ENCODE assay signal across 18 mouse cellular contexts in the genomic region with DNA sequence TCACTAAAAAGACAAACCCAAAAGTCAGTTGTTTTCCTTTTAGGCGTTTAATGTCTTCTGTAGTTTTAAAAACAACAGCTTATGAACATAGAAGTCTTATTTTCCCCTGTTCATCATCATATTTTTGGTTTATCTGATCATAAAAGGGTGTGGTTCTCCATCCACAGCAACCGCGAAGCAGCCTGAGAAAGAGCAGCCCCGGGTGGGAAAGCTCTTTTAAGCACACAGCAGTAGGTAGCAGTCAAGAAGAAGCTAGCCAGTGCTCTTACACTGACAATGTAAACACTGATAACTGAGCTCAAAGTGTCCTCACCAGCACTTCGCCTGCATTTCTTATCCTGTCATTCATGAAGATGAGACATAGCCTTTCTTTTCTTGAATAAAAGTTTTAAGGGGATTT.
DNase-seq lines count a peak whose midpoint lies in the region; ATAC-seq lines count a peak whose summit lies in the region.
"Had no signal": no experiment of that assay in that cellular context is flagged by ENCODE, and none has a peak within 500 bp of the region (broad histone marks: within the 10 kb centered on the region; RNA-seq: fewer than 3 reads in every experiment).

No protein-coding gene starts in this region.

- 22% methylated on average over 5 of the region's 5 CpGs for WGBS in heart, embryonic 13.5 days
- WGBS in liver, embryonic 13.5 days (ENCODE audit: insufficient replicate concordance), result 14% methylated on average over 5 of the region's 5 CpGs

- no peak overlapping the region for H3K4me3 ChIP-seq in heart, embryonic 13.5 days
- no peak overlapping the region for H3K4me3 ChIP-seq in liver, embryonic 13.5 days (replicated peaks)
- H3K4me3 ChIP-seq: forebrain, embryonic 10.5 days; hindbrain, embryonic 15.5 days; limb, embryonic 13.5 days; midbrain, embryonic 12.5 days had no signal

- intact Hi-C loops in left cerebral cortex, postnatal 10 days (cut with DNase I), result no loop called here

- DNase-seq in heart, adult 9 months (ENCODE audit: low spot score in 2 of 2), result no peak
- DNase-seq in CD4-positive, CD25-positive, alpha-beta regulatory T cell, adult 2 months (ENCODE audit: low read depth, low spot score), result peak; percentile 81
- DNase-seq in T-cell, adult 2 months (ENCODE audit: low spot score), result peak; percentile 78
- DNase-seq in liver, embryonic 13.5 days, result no peak
- no peak for DNase-seq in embryo, embryonic 10.5 days (ENCODE audit: low spot score)
- DNase-seq in left cerebral cortex, postnatal 10 days (ENCODE audit: extremely low spot score in 1 of 2, low spot score in 2 of 2), result no peak
- DNase-seq in kidney, postnatal 10 days, result no peak
- DNase-seq: cerebellum, adult 11 months; gastrocnemius, postnatal 25 days; heart, postnatal 14 days; kidney, adult 18-20 months had no signal

- H3K9ac ChIP-seq in heart, embryonic 13.5 days, result no peak overlapping the region
- no peak overlapping the region for H3K9ac ChIP-seq in liver, embryonic 13.5 days
- H3K9ac ChIP-seq: hindbrain, embryonic 15.5 days; limb, embryonic 13.5 days; midbrain, embryonic 12.5 days had no signal

- H3K9me3 ChIP-seq in heart, embryonic 13.5 days, result no peaks in the 10 kb centered on the region
- no peaks in the 10 kb centered on the region for H3K9me3 ChIP-seq in liver, embryonic 13.5 days (replicated peaks)
- H3K9me3 ChIP-seq: forebrain, embryonic 10.5 days; hindbrain, embryonic 15.5 days; limb, embryonic 13.5 days; midbrain, embryonic 12.5 days had no signal

- peaks cover 19% of the 10 kb centered on the region for H3K4me1 ChIP-seq in heart, embryonic 13.5 days
- H3K4me1 ChIP-seq in liver, embryonic 13.5 days (replicated peaks), result peaks cover 25% of the 10 kb centered on the region
- H3K4me1 ChIP-seq: hindbrain, embryonic 15.5 days; limb, embryonic 13.5 days; midbrain, embryonic 12.5 days had no signal

- ATAC-seq in heart, embryonic 13.5 days (ENCODE audit: extremely low read depth, insufficient number of reproducible peaks, low FRiP score, low TSS enrichment), result no peak
- ATAC-seq in liver, embryonic 13.5 days (ENCODE audit: low read depth), result peak; percentile 57; the same call in 1 of the 2 replicates
- ATAC-seq: Patski had no signal

- H3K36me3 ChIP-seq in heart, embryonic 13.5 days, result no peaks in the 10 kb centered on the region
- H3K36me3 ChIP-seq in liver, embryonic 13.5 days, result no peaks in the 10 kb centered on the region
- H3K36me3 ChIP-seq: forebrain, embryonic 10.5 days; hindbrain, embryonic 15.5 days; limb, embryonic 13.5 days; midbrain, embryonic 12.5 days had no signal

- H3K27me3 ChIP-seq in heart, embryonic 13.5 days (replicated peaks), result no peaks in the 10 kb centered on the region
- H3K27me3 ChIP-seq in liver, embryonic 13.5 days, result no peaks in the 10 kb centered on the region
- H3K27me3 ChIP-seq: CH12.LX; hindbrain, embryonic 15.5 days; limb, embryonic 13.5 days; midbrain, embryonic 12.5 days had no signal

- peak overlapping the region; percentile 53; the same call in 1 of the 2 replicates for H3K27ac ChIP-seq in heart, embryonic 13.5 days (replicated peaks)
- no peak overlapping the region for H3K27ac ChIP-seq in liver, embryonic 13.5 days
- H3K27ac ChIP-seq: forebrain, embryonic 10.5 days; hindbrain, embryonic 15.5 days; limb, embryonic 13.5 days; midbrain, embryonic 12.5 days had no signal

- H3K4me2 ChIP-seq in heart, embryonic 13.5 days, result no peak overlapping the region
- H3K4me2 ChIP-seq in liver, embryonic 13.5 days, result no peak overlapping the region
- H3K4me2 ChIP-seq: hindbrain, embryonic 15.5 days; limb, embryonic 13.5 days; midbrain, embryonic 12.5 days had no signal

Comparison
In these comparisons a context has a peak if more than half of its experiments do, and no peak if none do; other contexts are left out.
1. DNase-seq: peak in CD4-positive, CD25-positive, alpha-beta regulatory T cell, adult 2 months (single experiment) and T-cell, adult 2 months (single experiment); none in heart, adult 9 months (0 of 2), liver, embryonic 13.5 days (single experiment), embryo, embryonic 10.5 days (single experiment), left cerebral cortex, postnatal 10 days (0 of 2) and kidney, postnatal 10 days (single experiment).